Mouse (Mus musculus) WW6 (cell line): ENCODE measurements around the gene Cmtm4.

ENCODE experiments used
- DNase-seq: peaks from one replicate; pipeline ENCODE4 v3.0.0-alpha.2; 2013; ENCODE audit warnings: low read depth, low spot score

The Cmtm4 gene

DNA sequence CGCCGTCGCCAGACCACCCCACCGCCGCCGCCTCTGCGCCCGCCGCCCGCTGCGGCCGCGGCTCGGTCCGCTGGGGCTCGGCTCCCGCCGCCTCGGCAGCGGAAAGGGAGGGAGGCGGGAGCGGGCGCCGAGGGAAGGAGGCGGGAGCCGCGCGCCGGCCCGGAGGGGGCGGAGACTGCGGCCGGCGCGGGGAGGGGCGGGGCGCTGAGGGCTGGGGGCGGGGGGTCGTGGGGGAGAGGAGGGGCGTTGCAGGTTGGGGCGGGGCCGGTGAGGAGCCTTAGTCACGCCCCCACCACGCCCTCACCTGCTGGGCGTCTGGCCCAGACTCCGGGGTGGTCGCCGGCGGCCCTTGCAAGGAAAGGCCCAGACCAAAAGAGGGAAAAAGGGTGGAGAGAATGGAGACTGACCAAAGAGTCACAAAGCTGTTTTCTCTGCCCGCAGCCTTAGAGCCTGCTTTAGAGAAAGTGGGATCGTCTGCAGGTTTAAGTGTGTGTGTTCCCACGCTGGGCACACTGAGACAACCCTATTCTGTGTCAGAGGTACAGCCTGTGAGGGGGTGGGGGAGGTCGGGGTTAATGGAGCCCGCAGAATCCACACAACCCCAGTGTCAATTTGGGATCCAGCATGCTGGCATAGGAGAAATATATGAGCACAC is at the start of gene Cmtm4:
TSS of gene Cmtm4 (minus strand) at position 105 of the 655 bp plus-strand sequence.
- DNase-seq: no peak

DNA sequence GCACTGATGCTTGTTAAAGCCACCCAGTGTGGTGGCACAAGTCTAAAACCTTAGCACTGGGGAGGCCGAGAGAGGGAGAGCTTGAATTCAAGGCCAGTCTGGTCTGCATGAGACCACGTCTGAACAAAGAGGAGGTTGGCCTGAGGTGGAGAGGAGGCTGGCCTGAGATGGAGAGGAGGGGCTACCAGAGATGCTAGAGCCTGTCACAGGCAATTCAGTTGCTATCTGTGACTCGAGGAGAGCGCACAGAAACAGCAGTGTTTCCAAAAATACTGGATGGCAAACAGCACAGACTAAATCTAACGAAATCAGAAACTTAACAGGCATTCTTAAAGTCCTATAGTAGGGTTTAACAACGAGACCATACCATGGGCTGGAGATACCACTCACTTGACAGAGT is 49.6 kb upstream of the Cmtm4 start:
- DNase-seq: no peak

DNA sequence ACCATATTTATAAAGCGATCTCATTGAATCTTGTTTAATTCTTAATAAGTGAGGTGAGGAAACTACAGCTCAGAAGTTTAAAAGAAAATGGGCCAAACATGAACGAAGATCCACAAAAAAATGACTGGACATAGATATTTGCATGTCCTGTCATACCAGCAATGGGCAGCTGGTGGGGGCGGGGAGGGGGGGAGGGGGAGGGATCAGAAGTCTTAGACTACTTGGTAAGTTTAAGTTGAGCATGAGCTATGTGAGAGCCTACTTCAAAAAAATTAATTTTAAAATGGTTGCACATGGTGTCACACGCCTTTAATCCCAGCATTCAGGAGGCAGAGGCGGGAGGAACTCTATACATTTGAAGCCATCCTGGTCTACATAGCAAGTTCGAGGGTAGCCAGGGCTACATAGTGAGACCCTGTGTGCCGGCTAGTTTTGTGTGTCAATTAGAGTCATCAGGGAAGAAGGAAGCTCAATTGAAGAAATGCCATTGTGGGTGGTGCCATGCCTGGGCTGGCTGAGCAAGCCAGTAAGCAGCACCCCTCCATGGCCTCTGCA is 47.6 kb upstream of the Cmtm4 start:
- no peak for DNase-seq

DNA sequence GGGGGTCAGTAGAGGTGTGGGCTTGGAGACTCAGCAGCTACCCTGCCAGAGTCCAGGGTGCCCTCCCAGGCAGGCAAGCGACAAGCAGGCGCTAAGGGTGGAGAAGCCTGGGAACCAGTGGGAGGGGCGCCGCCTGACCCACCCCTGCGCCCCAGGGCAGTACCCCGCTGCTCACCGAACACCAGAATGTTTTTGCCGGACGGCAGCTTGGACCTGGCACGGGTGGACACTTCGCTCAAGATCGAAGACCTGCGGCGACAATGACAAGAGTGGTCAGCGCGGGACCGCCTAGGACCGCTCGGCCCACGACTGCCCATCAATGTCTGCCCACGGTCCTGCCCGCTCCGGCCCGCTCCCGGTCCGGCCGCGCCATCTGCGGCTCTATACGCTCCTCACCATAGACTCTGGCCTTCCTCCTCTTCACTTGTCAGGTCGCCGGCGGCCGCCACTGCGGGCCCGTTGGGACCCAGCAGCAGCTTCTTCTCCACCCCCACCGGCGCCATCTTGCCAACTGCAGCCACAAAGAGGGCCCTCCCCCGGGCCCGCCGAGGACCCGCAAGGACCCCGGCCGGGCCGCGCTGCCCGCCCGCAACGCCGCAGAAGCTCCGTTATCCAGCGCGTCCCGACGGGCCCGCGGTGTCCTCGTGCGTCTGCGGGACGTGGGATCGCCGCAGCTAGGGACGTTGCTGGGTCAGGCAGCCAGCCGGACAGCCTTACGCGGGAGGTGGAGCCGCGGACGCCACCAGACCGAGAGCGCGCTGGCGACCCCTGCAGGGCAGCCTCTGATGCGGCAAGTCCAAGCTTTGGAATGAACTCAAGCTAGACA is 46.9 kb upstream of the Cmtm4 start, which contains the start of gene Dync1li2:
TSS of gene Dync1li2 (minus strand) at position 749 of the 826 bp plus-strand sequence.
- DNase-seq: peak; percentile 85

DNA sequence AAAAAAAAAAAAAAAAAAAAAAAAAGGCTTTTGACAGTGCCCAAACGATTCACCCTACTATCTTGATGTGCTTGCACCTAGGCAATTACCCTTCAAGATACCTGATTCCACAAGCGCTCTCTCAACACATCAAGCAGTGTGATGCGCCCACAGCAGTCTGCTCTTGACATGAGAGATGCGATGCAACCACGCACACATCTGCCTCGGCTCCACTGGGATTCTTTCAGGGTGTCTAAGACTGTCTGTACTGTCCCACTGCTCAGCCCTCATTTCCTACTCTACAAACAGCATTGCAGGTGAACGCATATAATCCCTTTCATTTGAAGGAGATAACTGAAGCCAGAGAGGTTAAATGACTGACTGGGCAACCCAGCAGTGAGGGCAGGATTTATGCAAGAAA is 46.0 kb upstream of the Cmtm4 start:
- DNase-seq: no peak

DNA sequence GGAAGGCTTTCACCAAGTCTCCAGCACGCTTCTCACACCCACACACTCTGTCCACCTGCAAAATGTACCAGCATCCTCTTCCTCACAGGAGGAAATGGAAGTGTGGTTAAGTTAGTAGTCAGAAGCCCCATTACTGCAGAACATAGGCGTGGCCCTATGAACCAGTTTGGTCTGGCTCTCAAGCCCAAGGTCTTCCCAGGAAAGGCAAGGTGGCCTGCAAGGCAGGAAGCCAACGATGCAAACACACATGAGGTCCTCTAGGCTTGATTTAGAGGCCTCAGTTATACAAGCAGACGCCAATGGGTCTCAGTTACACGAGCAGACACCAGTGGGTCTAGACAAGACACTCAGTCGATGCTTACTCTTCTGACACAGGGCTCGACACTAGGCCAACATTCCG is 43.9 kb upstream of the Cmtm4 start:
- no peak for DNase-seq

DNA sequence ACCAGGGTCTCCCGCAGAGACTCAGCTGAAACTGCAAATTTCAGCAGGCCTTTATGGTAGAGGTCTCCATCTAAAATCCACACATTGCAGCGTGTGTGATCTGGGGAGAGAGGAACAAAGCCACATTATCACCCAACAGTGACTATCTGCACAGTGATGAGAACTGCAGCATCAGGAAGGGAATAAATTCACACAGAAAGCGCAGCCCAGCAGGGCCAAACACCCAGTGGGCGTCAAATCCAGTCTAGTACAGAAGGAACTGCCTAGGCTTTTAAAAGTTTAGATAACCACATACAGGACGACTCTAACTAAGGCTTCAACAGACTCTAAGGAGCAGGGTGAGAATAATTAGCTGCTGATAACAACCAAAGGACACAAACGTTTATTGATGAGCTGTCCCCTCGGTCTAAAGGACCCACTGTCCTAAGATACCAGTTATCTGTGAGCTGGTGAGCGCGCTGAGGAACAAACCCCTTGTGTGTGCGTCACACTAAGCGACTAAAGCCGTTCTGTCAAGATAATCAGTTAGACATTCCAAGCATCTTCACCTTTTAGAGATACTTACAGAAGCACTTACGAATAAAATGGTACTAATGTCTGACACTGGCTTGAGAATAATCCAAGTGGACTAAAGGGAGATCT is 42.0 kb upstream of the Cmtm4 start:
- DNase-seq: no peak

DNA sequence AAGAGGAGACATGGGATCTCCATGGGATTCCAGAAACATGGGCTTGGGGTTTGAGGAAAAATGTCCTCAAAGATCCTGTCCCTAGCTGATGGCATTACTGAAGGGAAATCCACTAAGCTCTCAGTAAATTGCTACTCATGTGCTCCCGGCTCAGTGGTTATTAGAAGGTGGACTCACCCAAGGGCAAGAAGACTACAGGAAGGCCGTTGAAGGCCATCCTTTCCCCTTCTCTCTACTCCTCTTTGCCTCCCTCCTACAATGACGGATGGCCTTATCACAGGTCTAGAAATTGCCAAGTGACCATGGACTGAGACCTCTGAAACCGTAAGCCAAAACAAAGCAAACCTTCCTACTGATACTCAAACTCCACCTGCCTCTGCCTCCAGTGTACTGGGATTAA is 41.0 kb upstream of the Cmtm4 start:
- no peak for DNase-seq

DNA sequence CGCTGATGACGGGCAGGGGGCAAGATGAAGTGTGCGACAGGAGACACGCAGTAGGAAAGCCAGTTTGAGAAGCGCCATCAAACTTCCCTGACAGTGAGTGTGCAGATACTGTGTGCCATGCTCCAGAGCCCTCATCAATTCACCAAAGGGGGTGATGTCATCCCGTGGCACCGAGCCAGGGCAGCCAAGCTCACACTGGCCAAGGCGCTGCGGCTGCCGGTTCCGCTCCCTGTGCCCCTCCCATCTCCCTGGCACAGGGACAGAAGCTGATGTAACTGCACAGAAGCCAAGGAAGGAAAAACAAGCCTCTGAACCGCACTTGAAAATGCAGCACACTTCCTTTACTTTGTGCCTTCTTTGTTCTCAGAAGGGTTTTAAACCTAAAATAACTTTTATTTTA is 40.4 kb upstream of the Cmtm4 start:
- no peak for DNase-seq

DNA sequence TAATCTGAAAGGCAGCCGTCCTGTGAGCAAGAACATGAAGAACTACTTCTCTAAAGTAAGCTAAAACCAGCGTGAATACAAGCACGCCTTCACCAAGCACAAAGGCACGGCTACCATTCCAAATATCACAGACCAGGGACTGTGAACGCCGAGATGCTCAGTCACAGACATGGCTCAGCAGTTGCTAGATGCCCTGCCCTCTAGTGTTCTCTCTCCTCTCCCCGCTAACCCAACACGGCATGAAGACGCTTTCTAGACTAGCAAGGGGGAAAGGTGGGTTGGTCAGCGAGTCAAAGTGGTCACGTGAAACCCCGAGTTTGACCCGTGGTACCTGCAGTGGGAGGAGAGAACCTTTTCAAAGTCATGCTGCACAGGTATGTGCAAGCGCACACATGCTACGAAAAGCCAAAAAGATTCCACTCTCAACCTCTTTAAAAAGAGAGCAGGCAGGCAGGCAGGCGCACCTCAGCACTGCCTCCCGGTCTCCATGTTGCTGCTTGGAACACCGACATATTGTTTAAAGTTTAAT is 39.3 kb upstream of the Cmtm4 start:
- DNase-seq: no peak

DNA sequence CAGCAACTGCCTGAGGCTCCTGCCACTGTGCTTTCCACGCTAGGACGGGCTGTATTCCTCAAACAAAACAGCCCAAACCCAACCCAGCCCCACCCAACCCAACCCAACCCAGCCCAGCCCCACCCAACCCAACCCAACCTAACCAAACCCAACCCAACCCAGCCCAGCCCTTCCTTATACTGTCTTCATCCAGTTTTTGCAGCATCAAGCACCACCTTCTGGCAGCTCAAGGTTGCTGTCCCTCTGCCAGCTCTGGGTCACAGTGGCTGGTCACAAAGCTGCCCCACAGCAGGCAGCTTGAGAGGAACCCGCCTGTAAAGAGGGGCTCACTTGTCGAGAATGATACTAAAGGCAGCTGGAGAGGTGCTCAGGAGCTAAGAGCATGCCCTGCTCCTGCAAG is 38.7 kb upstream of the Cmtm4 start:
- no peak for DNase-seq

DNA sequence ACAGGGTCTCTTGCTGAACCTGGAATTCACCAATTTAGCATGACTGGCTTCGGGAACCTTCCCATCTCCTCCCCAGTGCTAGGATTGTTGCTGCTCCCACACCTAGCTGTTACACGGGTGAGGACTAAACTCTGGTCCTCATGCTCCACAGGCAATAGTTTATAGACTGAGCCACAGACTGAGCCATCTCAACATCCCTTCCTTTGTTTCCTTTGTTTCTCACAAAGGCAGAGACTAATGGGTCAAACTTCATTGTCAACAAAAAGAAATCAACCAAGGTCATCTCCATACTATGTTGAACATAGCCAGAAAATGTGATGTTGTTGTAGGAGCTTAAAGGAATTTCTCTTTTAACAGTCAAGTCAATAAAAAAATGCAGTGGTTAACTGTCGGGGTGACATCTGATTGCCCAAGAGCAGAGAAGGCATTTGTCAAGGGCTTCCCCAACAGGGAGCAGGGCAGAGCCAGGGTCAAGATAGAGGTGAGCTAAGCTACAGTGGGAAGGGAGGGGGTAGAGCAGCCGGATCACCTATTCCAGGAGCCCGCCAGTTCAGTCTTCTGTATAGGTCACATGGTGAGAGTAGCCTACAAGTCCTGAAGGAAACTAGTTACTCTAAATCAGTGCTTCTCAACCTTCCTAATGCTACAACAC is 37.7 kb upstream of the Cmtm4 start:
- DNase-seq: no peak

DNA sequence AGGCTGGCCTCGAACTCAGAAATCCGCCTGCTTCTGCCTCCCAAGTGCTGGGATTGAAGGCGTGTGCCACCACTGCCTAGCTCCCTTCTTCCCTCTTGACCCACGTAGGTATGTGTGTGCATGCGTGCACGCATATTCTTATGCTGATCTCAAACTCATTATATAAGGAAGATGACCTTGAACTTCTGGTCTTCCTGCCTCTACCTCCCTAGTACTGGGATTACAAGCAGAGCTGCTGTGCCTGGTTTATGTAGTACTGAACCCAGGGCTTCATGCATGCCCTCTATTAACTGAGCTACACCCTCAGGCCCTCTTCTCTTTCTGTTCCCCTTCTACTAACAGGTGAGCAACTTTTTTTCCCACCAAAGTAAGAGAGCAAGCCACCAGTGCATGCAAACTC is 37.0 kb upstream of the Cmtm4 start:
- DNase-seq: no peak

DNA sequence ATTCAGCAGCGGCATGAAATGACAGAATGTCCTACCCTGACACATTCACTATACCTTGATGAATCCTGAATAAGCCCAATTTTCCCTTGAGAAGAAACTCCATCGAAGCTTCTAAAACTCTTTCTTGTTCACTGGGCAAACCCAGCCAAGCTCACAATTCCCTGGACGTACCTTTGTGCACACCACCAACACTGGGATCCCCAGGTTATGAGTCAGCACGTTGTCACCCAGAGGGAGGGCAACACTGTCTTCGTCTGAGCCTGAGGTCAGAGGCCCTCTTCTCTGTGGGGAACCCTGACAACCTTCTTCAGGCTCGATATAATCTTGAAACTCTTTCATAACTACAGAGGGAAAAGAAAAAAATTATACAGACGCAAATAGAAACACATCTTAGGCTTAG is 34.6 kb upstream of the Cmtm4 start:
- no peak for DNase-seq

DNA sequence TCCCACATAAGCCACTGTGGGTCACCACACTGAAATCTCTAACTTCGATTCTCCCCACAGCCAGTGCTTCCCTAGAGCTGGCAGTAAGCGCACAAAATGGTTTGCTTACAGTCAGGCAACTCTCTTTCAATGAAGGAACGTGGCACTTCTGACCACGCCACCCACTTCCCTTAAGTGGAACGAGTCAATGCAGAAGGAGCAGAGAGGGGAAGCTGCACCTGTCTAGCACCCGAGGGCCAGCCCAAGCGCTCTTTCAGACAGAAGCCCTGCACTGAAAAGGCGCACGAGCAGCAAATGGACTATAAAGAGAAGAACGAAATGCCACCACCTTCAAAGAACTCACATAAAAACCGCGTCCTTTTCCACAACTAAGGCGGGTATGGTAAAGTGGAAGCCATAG is 32.1 kb upstream of the Cmtm4 start:
- DNase-seq: no peak

DNA sequence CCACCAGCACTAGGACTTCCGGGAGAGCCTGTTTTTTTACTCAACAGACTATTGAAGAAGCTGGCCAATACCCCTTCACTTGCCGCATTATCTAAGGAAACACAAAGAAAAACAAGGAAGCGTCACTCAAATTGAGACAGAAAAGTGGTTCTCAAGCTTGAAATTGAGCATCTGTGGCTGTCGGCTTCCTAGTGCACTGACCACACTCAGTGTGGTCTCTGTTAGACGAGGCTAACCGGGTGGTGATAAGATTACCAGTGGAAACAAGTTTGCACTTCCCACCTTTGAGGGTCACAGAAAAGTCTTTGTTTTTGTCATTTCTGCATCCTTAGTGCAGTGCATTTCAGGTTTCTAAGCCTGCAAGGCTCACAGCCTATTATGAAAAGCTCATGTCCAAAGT is 26.7 kb upstream of the Cmtm4 start:
- DNase-seq: no peak

DNA sequence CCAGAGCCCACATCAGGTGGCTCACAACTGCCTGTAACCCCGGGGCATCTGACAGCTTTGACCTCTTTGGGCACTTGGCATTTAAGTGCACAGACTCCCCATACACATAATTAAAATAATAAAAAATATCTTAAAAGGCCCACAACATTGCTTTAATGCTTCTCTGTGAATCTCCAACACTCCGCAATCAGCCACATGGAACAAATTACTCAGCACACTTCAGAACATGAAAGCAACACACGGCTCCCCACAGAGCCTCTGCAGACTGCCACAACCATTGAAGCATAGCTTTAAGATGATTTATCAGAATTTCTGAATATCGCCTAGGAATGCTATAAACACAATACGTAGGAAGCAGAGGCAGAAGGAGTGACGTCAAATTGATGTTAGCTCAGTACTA is 20.4 kb upstream of the Cmtm4 start:
- no peak for DNase-seq

DNA sequence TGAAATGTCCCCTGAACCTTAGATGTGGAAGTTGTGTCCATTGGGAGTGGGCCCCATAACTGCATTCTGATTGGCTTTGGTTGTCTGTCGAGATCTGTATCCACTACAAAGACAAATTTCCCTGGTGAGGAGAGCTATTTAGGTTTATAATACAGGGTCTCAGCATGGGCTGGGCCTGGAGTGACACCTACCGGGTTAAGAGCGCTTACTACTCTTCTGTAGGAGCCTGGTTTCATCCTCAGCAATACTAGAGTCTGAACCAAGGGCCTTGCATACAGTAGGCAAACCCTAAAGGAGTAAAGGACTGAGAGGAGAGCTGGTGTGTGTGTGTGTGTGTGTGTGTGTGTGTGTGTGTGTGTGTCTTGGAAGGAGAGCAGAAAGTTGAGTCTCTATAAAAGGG is 18.6 kb upstream of the Cmtm4 start:
- no peak for DNase-seq

DNA sequence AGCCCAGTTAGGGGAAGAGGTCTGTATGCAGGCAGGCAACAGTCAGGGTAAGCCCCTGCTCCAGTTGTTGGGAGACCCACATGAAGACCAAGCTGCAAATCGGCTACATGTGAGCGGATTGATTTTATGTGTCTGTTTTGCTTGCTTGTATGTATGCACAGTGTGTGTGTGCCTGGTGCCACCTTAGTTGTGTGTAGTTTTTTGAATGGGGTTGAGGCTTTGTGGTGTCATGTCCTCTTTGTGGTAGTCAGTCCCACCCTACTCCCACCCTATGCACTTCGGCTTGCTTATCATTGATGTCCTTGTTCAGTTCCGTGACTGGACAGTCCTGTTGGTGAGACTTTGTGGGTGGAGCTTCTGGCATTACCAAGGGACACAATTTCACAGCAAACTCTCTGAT is 18.2 kb upstream of the Cmtm4 start:
- DNase-seq: no peak

DNA sequence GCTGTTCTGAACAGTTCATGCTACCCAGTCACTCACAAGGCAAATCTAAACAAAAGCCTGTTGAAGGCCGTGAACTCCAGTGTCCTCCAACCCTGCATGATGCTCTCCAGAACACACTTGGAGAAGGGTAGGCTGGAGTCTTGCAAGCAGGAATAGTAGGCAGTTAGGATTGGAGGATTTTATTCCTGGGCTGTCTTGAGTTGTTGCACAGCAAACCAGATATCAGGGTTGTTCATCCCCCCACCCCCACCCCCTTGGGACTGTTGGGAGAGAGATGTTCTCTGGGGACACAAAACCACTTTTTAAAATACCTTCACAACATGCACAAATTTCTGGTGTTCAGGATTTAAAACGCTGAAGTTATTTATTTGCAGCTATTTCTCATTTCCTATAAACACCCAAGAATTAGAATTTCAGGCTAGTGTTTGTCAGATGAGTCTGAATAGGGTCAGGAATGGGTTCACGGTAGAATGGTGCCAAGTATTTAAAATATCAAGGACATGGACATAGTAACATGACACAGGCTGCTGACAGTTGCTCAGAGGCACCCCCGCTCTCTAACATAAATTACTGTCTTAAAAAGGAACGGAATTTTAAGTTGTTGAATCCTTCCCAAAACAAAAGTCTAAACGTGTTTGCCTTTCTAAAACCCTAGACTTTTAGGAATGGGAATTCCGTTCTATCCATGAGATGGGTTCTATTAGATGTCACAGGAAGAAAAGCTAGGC is 17.4 kb upstream of the Cmtm4 start:
- no peak for DNase-seq

DNA sequence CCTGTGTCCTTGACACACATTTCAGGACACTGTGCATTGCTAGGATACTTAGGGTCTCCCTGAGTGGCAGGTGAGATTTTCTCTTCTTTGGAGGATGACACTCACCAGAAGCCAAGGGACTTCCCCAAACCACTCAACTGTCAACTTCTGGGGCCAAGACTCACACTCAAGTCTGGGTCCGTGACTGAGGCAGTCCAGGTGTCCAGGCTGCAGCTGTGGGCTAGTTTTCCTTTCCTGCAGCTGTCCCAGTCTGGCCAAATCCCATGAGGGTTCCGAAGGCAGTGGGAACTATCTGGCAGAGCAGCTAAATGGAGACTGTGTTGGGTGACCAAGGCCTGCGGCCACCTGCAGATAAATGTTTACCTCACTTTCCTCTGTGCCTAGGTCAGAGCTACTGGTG is 16.4 kb upstream of the Cmtm4 start:
- no peak for DNase-seq
